Mouse (Mus musculus): ENCODE results near the gene Chd2.

- TF ChIP-seq CTCF (IDR thresholded peaks at IDR 0.05; ENCODE audit: borderline replicate concordance, control insufficient read depth, extremely low read depth, insufficient read depth, low read length, poor library complexity) (no peak), POLR2A (IDR thresholded peaks at IDR 0.05; ENCODE audit: control insufficient read depth, extremely low read depth, insufficient read depth, low read length, poor library complexity) (no peak)
Measured at GRCm38 (mm10) chr7:73505266-73505665, 36.4 kb downstream of the Chd2 start.
